Mouse (Mus musculus) common myeloid progenitor, adult 5-6 weeks (primary cell): ENCODE measurements around the gene Spz1. TPM values are rescaled to one million over a fixed set of nuclear protein-coding genes. Genes with fewer than 3 reads are reported as not detected.

Source experiments
- ATAC-seq: replicated peaks from 2 replicates; pipeline ENCODE4 v1.8.0; 2016; ENCODE audit warnings: low read depth, mild to moderate bottlenecking, moderate TSS enrichment, inconsistent platforms; ENCODE audit not compliant: poor library complexity, severe bottlenecking
- total RNA-seq: library from RNA; stranded (forward); fragments of 200-1000, 187-1606 nt; gene quantifications from 2 replicates; pipeline ENCODE4 v1.2.3, GENCODE M21; 2017

The Spz1 gene
- total RNA-seq, 1 experiment from 2014 or later: not detected

DNA sequence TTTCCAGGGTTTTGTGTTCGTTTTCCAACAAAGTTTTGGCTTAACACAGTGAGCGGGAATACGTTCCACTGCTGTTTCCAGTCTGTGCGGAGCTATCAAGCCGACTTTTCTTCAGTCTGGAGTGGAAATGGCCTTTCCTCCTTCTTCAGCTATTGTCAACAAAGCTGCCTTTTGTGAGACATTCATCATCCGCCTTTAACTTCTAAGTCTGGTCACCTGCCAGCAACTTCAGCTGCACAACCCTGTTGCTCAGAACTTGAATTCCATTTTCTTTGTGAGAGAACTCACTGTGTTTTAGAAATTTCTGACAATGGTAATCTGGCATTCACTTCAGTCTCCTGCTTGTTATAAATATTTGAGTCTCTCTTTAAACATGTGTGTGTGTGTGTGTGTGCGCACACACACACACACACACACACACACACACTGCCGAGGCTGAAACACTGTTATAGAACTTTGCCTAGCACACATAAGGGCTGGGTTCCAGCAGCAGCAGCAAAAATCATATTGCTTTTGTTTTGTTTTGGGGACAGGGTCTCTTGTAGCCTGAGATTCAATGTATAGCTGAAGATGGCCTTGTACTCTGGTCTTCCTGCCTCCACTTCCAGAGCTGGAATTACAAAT is 8.2 kb upstream of the Spz1 start:
- ATAC-seq: no peak

- peak; percentile 81 for ATAC-seq
These were observed 4.5 kb upstream of the Spz1 start for GRCm38 (mm10) chr13:92580220-92581043.

DNA sequence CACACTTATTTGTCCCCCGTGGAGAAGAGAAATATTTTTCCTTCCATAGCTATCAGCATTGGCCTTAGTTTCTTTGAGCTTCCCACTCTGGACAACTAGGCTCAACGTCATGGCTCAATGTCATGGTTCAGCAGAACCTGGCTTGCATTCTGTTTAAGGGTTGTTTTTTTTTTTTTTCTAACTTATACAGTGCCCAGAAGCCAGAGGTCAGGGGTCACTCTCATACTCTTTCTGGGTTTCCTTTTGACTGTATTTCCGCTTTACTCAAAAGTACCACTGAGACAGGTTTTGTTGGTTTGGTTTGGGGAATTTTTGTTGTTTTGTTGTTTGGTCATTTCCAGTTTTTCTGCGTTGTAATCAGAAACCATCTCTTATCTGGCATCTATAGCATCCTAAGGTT is 2.2 kb upstream of the Spz1 start:
- no peak for ATAC-seq

DNA sequence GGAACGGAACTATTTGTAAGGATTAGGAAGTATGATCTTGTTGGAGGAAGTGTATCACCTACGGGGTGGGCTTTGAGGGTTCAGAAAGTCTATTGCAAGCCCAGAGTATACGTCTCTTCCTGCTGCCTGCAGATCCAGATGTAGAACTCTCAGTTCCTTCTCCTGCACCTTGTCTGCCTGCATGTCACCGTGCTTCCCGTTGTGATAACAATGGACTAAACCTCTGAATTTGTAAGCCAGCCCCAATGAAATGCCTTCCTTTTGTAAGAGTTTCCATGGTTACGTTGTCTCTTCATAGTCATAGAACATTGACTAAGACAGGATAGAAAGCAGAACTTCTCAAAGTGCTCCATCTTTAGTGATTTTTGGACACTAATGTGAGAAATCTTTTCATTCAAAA is 716 bp upstream of the Spz1 start:
- ATAC-seq: peak; percentile 50

DNA sequence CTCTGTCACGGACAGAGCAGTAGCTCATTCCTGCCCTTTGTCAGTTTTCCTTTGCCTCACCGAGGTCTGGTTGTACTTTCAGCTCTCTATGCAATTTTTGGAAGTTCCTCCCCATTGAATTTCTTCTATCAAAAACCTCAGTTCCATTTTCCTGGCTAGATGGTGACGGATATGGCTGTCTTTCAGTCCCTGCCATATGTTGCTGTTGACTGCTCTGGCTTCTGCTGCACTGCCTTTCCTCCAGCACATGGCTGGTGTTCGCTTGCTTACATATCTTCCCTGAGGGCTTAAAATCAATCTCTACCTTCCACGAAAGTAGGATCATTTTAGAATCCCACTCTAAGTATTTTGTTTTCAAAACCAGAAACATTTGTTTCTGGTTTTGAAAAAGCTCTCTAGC is 16.5 kb downstream of the Spz1 start:
- ATAC-seq: no peak

GRCm38 (mm10) chr13:92557229-92557628 is 18.7 kb downstream of the Spz1 start:
- ATAC-seq: no peak

GRCm38 (mm10) chr13:92556458-92557126 is 19.4 kb downstream of the Spz1 start:
- no peak for ATAC-seq

DNA sequence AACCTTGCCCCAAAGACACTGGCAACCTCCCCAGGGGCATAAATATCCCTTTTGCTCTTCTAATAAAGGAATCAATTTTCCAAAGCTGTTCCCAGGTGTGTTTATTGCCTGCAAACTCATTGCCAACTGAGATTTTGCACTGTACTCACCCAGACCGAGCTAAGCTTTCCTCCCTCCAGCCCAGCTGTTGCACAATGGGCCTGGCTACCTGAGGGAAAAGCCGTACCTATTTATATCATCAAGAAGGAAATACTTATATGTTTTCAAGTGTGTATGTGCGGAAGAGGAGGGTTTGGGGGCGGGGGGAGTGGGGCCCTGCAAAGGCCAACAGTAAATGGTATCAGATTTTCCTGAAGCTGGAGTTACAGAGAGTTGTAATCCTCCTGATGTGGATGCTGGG is 28.9 kb downstream of the Spz1 start:
- ATAC-seq: no peak

- ATAC-seq: no peak
These were observed 35.0 kb downstream of the Spz1 start for GRCm38 (mm10) chr13:92540997-92541396.

DNA sequence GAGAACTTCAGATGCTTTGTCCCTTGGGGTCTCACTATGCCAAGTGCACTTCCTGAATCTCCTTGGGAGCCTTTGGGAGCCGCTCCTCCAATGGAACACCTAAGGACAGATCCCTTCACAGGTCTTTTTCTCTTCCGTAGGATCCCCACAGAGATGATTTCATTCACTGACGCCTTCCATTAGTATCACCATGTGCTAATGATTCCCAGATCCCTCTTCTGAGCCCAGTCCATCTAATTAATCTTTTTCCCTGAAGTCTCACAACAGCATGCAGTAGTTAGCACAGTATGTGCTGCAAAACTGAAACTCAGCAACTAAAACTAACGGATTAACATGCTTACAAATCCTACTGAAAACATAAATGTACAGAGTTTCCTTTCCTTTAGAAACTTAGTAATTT is 36.8 kb downstream of the Spz1 start:
- ATAC-seq: no peak

DNA sequence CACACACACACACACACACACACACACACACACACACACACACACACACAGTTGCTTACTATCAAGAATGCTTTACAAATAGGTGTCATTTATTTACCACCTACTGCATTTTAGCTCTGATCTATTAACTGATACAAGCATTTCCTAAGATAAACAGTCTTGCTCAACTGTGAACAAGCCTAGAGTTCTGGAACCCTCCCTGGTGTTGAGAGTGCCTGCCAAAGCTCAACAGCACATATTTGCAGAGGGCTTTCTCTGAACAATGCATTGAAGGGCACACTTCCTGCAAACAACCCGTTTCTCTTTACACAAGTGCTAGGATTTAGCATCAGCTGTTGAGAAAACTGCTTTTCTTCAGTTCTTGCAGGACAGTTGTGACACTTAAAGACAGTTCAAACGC is 42.2 kb downstream of the Spz1 start:
- no peak for ATAC-seq

DNA sequence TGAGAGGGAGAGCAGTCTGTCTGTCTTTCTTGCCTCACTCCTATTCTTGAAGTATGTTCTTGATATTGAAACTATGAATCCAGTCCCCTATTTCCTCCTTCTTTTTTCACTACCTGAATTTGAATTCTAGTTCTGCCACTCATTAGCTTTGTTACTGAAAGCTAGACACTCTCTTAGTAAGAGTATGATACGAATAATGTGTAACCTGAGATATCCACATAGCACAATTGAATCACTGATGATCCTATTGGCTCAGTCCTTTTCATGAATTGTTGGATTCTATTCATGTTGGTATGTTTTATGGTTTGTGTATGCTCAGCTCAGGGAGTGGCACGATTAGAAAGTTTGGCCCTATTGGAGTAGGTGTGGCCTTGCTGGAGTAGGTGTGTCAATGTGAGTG is 43.8 kb downstream of the Spz1 start:
- ATAC-seq: no peak

- no peak for ATAC-seq
These were observed 44.7 kb downstream of the Spz1 start for GRCm38 (mm10) chr13:92531237-92531636.

- ATAC-seq: peak; percentile 90
These were observed 45.2 kb downstream of the Spz1 start, which contains the start of gene Zfyve16 for GRCm38 (mm10) chr13:92530721-92531211. Gene Zfyve16 (minus strand): TSS chr13:92530868.

DNA sequence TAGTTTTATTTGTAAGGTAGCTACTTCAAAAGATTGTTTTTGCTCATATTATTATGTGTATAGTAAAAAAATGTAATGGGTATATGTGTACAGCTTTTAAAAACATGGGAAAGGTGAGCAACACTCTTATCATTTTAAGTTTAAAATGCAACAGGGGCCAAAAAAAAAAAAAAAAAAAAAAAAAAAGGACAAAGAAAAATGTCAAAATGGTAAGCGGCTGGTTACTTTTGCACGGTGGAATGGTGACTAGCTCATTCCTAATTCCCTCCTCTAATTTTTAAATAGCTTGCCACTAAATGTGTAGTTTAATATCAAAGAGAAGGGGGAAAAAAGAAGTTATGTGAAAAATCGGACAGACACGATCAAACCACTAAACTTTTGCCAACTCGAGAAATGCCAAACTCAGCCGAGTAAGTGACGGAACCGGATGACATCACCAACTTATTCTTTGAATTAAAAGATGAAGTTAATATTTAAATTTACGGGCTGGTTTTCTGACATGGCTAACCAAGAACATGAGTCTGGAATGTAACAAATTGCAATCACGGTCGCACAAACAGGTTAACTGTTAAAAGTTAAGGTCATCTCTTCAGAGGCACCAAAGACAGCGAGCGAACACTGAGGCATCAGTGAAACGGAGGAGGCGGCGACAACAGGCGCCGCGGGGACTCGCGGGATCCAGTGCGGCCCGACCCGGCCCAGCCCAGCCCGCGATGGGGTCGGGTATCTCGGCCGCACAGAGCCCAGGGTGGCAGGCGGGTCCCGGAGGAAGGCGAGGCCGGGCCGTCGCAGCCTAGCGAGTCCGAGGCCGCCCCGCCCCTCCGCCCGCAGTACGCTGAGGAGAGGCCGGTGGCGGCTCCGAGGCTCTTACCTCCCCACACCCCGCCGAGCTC is 45.9 kb downstream of the Spz1 start:
- ATAC-seq: no peak

Other genes starting within 250 kb of the Spz1 start
- 24.1 and 29.4 TPM in 2 replicates for gene Dhfr, start 221.4 kb downstream of the Spz1 start, total RNA-seq
- 52.4 and 52.6 TPM in 2 replicates for gene Msh3, start 221.2 kb downstream of the Spz1 start, total RNA-seq
- gene Ankrd34b, start 150.3 kb downstream of the Spz1 start, total RNA-seq: not detected in 2 replicates
- 4.1 and 5.5 TPM in 2 replicates for gene Fam151b, start 92.2 kb downstream of the Spz1 start, total RNA-seq
- gene Zfyve16, start 45.3 kb downstream of the Spz1 start, total RNA-seq: 6.7 and 6.9 TPM in 2 replicates
- 11.3 and 15.5 TPM in 2 replicates for gene Serinc5, start 34.9 kb upstream of the Spz1 start, total RNA-seq
- not detected in 2 replicates for gene Thbs4, start 218.6 kb upstream of the Spz1 start, total RNA-seq